ENCODE assay signal across 21 mouse cellular contexts in genomic region chr1:57440771-57441170, GRCm38 (mm10). TPM values are rescaled to one million over a fixed set of nuclear protein-coding genes. Genes with fewer than 3 reads are reported as not detected.
DNase-seq lines count a peak whose midpoint lies in the region; ATAC-seq and TF ChIP-seq lines count a peak whose summit lies in the region.
"Had no signal": no experiment of that assay in that cellular context is flagged by ENCODE, and none has a peak within 500 bp of the region (broad histone marks: within the 10 kb centered on the region; RNA-seq: fewer than 3 reads in every experiment).

No protein-coding gene starts in this region.

- 22% methylated on average over 4 of the region's 4 CpGs for WGBS in embryonic facial prominence, embryonic 13.5 days
- 36% methylated on average over 4 of the region's 4 CpGs for WGBS in stomach, postnatal 0 days

- 0 out of 2 replicates have a peak overlapping the region, but pooled peaks have one; percentile 22 for H3K27ac ChIP-seq in embryonic facial prominence, embryonic 13.5 days
- no peak overlapping the region for H3K27ac ChIP-seq in stomach, postnatal 0 days (replicated peaks)
- H3K27ac ChIP-seq: forebrain, embryonic 10.5 days; heart, embryonic 13.5 days; hindbrain, embryonic 13.5 days; liver, embryonic 15.5 days; midbrain, embryonic 13.5 days had no signal

- intact Hi-C loops in heart, postnatal 14 days (cut with DNase I): no loop called here
- intact Hi-C loops in left cerebral cortex, postnatal 14 days (cut with DNase I): no loop called here

- no peak overlapping the region for H3K9ac ChIP-seq in embryonic facial prominence, embryonic 13.5 days
- no peak overlapping the region for H3K9ac ChIP-seq in stomach, postnatal 0 days (ENCODE audit: low read length)
- H3K9ac ChIP-seq: heart, embryonic 13.5 days; hindbrain, embryonic 13.5 days; liver, embryonic 15.5 days; midbrain, embryonic 13.5 days had no signal

- H3K4me3 ChIP-seq in embryonic facial prominence, embryonic 13.5 days: no peak overlapping the region
- H3K4me3 ChIP-seq in stomach, postnatal 0 days (ENCODE audit: low read depth, low read length): no peak overlapping the region
- H3K4me3 ChIP-seq: forebrain, embryonic 10.5 days; heart, embryonic 13.5 days; hindbrain, embryonic 13.5 days; liver, embryonic 15.5 days; midbrain, embryonic 13.5 days; myocyte had no signal

- H3K27me3 ChIP-seq in embryonic facial prominence, embryonic 13.5 days: no peaks in the 10 kb centered on the region
- no peaks in the 10 kb centered on the region for H3K27me3 ChIP-seq in stomach, postnatal 0 days (ENCODE audit: control insufficient read depth, insufficient read depth, low read length)
- H3K27me3 ChIP-seq: heart, embryonic 13.5 days; hindbrain, embryonic 13.5 days; liver, embryonic 15.5 days; midbrain, embryonic 13.5 days had no signal

- peak; percentile 9 to 31 for DNase-seq in heart, postnatal 14 days
- DNase-seq in heart, postnatal 4 days: no peak
- DNase-seq in gastrocnemius, postnatal 25 days: peak; percentile 55
- DNase-seq in stomach, postnatal 0 days (ENCODE audit: low spot score): no peak
- DNase-seq in thymus, postnatal 25 days: no peak
- no peak for DNase-seq in left cerebral cortex, postnatal 14 days (ENCODE audit: low spot score in 2 of 2)
- DNase-seq: adrenal gland, postnatal 14 days; cerebellum, adult 9-11 months; embryo, embryonic 11 days; kidney, adult 18-20 months; kidney, postnatal 36 days; retina, postnatal 1 day; thymus, postnatal 4 days had no signal

- ATAC-seq in embryonic facial prominence, embryonic 13.5 days (ENCODE audit: insufficient number of reproducible peaks, insufficient read depth, low FRiP score, low TSS enrichment, low read depth): no peak
- ATAC-seq in stomach, postnatal 0 days (ENCODE audit: low FRiP score, low TSS enrichment): no peak
- ATAC-seq: midbrain, embryonic 13.5 days had no signal

- H3K4me2 ChIP-seq in embryonic facial prominence, embryonic 13.5 days: no peak overlapping the region
- no peak overlapping the region for H3K4me2 ChIP-seq in stomach, postnatal 0 days (replicated peaks; ENCODE audit: low read depth)
- H3K4me2 ChIP-seq: heart, embryonic 13.5 days; hindbrain, embryonic 13.5 days; liver, embryonic 15.5 days; midbrain, embryonic 13.5 days had no signal

- TF ChIP-seq EP300 in stomach, postnatal 0 days (optimal IDR thresholded peaks at IDR 0.05): no peak

- no peaks in the 10 kb centered on the region for H3K9me3 ChIP-seq in embryonic facial prominence, embryonic 13.5 days
- no peaks in the 10 kb centered on the region for H3K9me3 ChIP-seq in stomach, postnatal 0 days (ENCODE audit: control insufficient read depth, low read length)
- H3K9me3 ChIP-seq: forebrain, embryonic 10.5 days; G1E; heart, embryonic 13.5 days; hindbrain, embryonic 13.5 days; liver, embryonic 15.5 days; midbrain, embryonic 13.5 days had no signal

- peaks cover 37% of the 10 kb centered on the region for H3K4me1 ChIP-seq in embryonic facial prominence, embryonic 13.5 days
- H3K4me1 ChIP-seq in stomach, postnatal 0 days (replicated peaks; ENCODE audit: control insufficient read depth, insufficient read depth): no peaks in the 10 kb centered on the region

- H3K36me3 ChIP-seq in embryonic facial prominence, embryonic 13.5 days: no peaks in the 10 kb centered on the region
- no peaks in the 10 kb centered on the region for H3K36me3 ChIP-seq in stomach, postnatal 0 days (ENCODE audit: control insufficient read depth, insufficient read depth, low read length)
- H3K36me3 ChIP-seq: forebrain, embryonic 10.5 days; G1E; heart, embryonic 13.5 days; hindbrain, embryonic 13.5 days; liver, embryonic 15.5 days; midbrain, embryonic 13.5 days had no signal

- TF ChIP-seq CTCF in stomach, postnatal 0 days (IDR thresholded peaks at IDR 0.05; ENCODE audit: low read depth): 0 out of 2 replicates have a peak, but pooled peaks have one; percentile 1

RNA-seq across cellular contexts. Expression of gene Tyw5, which starts 33.9 kb away (rescaled TPM):
- 1 to 10 TPM; 5.6 to 5.8 TPM for total RNA-seq in heart, postnatal 14 days (2021)
- total RNA-seq in heart, postnatal 4 days (2021): 1 to 10 TPM; 8.5 to 8.6 TPM
- 27.0 and 33.9 TPM in 2 replicates for polyA plus RNA-seq in embryonic facial prominence, embryonic 13.5 days (2015; fragmentation: Nextera tagmentation; extraction: Ambion mirVana)
- 1 to 10 TPM; 4.5 to 4.6 TPM for total RNA-seq in gastrocnemius, postnatal 25 days (2021)
- 17.3 and 17.6 TPM in 2 replicates for polyA plus RNA-seq in stomach, postnatal 0 days (2015; fragmentation: Nextera tagmentation; extraction: Ambion mirVana)
- 10 to 100 TPM; 19.1 to 21.4 TPM for total RNA-seq in left cerebral cortex, postnatal 14 days (2021)

RNA-seq across cellular contexts. Expression of gene Maip1, which starts 34.6 kb away (rescaled TPM):
- total RNA-seq in heart, postnatal 14 days (2021): 10 to 100 TPM; 10.6 to 11.0 TPM
- total RNA-seq in heart, postnatal 4 days (2021): 10 to 100 TPM; 14.1 to 14.9 TPM
- 17.5 and 18.4 TPM in 2 replicates for polyA plus RNA-seq in embryonic facial prominence, embryonic 13.5 days (2015; fragmentation: Nextera tagmentation; extraction: Ambion mirVana)
- total RNA-seq in gastrocnemius, postnatal 25 days (2021): 1 to 10 TPM; 7.0 to 8.2 TPM
- polyA plus RNA-seq in stomach, postnatal 0 days (2015; fragmentation: Nextera tagmentation; extraction: Ambion mirVana): 12.6 and 13.0 TPM in 2 replicates
- total RNA-seq in left cerebral cortex, postnatal 14 days (2021): 10 to 100 TPM; 10.2 to 10.4 TPM

Comparison
In these comparisons a context has a peak if more than half of its experiments do, and no peak if none do; other contexts are left out.
1. DNase-seq: peak in heart, postnatal 14 days (2 of 2) and gastrocnemius, postnatal 25 days (single experiment); none in heart, postnatal 4 days (single experiment), stomach, postnatal 0 days (single experiment), thymus, postnatal 25 days (single experiment) and left cerebral cortex, postnatal 14 days (0 of 2).